Mouse (Mus musculus): ENCODE data around the gene Pomgnt2.

Pomgnt2 gene

DNA sequence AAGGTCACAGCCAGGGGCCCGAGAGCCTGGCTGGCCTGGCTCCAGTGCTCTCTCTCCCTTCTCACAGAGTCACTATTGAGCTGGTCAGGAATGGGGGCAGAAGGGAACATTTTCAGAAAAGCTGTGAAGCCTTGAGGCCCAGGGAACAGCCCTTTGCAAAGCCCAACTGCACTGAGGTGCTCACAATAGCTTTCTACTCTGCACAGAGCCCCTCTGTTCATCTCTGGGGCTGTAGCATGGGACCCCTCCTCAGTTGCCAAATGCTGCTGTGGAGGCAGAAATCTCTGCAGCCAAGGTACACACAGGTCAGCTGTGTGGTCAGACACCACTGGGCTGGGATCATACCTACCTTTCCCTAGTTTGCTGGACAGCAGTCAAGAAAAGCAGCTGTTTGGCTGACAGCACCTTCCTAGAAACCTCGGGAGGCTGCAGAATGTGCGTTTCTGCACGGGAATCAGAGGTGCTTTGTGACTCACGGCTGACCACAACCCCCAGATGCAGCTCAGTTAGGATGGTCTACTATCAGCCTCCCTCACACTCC lies 27.0 kb downstream of the Pomgnt2 start:
- no peak for DNase-seq (ENCODE audit: low spot score in 2 of 2)

DNA sequence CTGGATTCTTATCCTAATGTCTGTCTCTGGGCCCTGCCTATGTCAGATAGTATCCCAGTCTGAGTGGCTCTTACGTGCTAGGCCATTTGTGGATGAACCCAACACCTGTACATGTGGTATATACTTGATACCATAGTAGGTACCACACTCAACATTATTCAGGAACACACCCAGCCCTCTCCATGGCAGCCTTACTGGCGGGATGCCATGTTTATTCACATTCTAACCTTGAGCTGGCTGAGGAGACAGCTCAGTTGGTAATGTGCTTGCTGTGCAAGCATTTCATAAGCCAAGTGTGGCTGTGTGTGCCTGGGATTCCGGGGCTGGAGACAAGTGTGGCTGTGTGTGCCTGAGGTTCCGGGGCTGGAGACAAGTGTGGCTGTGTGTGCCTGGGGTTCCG lies 28.7 kb downstream of the Pomgnt2 start:
- DNase-seq (ENCODE audit: low spot score in 2 of 2) = no peak

DNA sequence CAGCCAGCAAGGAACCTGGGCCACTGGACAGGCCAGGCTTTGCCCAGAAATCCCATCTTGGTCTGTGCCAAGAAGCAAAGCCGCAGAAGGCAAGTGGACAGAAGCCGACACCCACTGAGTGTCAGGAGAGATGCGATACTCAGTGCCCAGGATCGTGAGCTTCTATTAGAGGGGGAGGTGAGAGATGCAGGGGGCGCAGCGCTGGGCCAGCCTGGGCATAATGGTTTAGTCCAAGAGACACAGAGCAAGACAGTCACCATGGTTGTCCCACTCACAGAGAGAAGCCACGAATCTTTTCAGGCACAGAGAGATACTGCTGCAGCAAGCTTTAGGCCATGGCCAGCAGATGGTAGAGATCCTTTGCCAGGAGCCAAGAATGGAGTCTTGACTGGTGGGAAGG lies 32.0 kb downstream of the Pomgnt2 start:
- DNase-seq (ENCODE audit: low spot score in 2 of 2) = no peak

DNA sequence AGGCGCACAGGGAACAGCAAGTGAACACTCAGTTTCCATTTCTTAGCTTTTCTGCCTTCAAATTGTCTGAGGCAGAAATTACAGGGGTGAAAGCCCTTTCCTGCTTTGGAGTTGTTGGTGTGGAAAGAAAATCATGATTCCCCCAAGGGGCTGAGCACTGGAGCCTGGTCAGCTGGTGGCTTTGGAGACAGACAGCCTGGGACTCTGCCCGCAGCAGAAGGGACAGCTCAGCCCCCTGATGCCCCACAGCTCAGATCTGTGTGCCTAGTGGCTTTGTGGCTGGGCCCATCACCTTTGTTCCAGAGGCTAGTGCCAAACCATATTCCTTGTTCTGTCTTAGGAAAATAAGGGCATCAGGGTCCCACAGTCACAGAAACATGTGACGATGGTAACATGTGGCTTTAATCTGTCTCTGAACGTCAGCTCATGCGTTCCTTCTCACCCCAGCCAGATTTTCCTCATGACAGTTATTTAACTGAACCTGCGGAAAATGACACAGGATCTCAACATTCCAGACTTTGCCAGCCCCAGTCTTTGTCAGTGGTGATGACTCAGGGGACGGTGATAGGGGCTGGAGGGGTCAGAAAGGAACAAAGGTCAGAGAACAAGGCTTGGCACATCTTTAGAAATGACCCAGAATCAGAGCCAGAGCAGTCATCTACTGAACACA lies 36.8 kb downstream of the Pomgnt2 start:
- DNase-seq (ENCODE audit: low spot score in 2 of 2) = peak; percentile 41 to 48

DNA sequence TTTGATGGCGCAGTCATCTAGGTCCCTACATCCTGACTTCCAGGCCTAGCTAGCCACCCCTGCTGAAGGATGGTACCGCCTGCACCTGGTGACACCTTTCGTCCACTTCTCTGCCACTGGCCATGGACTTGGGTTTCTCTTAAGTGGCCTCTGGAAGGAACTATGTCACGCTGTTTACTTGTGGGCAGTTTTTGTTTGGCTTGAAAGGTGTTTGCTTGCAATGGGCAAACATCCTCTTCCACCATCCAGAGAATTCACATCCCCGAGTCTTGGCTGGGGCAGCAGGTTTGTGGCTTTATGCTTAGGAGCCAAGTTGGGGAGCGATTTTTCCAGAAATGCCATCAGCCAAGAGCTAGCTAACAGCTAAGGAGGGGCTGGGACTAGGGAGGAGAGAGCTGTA lies 44.3 kb downstream of the Pomgnt2 start:
- DNase-seq (ENCODE audit: low spot score in 2 of 2) = no peak

DNA sequence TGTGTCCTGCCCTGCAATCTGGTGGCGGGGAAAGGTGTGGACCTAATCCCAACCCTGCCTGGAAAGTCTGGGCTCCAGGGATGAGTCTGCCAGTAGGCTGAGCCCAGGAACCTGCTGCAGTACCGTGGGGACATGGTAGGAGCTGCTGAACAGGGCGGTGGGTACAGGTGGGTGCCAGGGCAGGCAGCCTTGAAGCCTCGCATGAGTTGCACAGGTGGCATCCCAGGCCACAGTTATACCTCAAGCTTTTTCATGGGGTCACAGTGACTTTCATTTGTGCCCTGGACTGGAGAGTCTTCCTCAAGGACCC lies 45.8 kb downstream of the Pomgnt2 start:
- DNase-seq (ENCODE audit: low spot score in 2 of 2) = no peak

DNA sequence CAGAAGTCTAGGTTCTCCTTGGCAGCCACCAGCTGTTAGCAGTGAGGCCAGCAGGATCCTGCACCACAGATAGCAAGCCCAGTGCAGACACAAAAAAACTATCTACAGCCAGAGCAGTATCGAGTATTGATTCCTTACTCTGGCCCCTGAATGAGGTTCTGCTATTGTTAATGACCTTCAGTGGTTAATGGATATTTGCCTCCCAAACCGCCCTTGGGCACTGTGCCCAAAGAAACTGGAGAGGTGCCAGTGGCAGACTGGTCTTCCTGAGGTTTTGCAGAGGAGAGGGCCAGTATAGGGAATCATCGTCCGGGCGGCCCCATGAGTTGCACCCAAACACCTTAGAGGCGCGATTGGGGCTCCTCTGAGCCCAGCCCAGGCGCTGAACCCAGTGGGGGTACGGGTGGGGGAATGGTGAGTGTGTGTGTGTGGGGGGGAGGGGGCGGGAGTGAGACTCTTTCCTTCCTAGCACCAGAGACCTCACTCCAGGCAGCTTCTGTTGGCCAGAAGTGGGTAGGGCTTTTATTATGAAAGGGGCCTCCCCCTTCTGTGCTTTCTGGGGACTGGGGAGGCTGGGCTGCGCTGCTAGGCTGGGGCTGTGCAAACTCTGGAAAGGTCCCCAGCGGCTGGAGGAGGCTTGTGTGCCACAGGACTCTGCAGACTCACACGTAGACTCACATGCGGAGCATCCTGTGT lies 46.3 kb downstream of the Pomgnt2 start, which contains the start of gene Fam198a:
Gene Fam198a, plus strand, starts transcription at position 571 of the 696 bp plus-strand sequence.
- peak; percentile 71 to 75 for DNase-seq (ENCODE audit: low spot score in 2 of 2)

DNA sequence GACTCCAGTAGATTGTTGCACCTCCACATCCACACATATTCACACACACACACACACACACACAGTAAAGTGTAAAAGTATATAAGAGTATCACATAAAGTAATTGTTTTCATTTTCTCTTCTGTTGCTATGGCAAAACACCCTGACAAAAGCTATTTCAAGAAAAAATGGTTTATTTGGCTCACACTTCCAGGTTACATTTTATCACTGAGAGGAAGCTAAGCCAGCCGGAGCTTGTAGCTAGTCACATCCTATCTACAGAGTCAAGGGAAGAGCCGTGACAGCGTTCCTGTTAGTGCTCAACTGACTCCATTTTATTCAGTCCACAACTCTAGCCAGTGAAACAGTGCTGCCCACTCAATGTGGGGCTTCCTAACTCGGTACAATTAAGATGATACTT lies 48.5 kb downstream of the Pomgnt2 start:
- DNase-seq (ENCODE audit: low spot score in 2 of 2) = no peak

DNA sequence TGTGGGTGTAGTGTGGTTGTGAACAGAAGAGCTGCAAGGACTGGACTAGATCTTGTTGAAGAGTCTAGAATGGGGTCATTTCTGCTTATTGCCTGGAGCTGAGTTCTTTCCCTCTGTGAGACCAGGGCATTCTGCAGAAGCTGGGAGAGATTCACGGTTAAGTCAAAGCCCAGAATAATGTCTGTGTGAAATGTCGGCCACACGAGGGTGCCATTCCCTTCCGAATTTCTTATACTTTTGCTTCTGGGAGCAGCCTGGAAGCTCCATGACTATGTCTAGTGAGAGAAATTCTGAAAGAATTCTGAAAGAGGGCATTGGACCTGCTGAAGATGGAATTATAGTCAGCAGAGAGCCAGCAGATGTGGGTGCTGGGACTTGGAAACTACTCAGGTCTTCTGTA lies 49.1 kb downstream of the Pomgnt2 start:
- DNase-seq (ENCODE audit: low spot score in 2 of 2) = peak in 1 of 2 experiments; percentile 58

DNA sequence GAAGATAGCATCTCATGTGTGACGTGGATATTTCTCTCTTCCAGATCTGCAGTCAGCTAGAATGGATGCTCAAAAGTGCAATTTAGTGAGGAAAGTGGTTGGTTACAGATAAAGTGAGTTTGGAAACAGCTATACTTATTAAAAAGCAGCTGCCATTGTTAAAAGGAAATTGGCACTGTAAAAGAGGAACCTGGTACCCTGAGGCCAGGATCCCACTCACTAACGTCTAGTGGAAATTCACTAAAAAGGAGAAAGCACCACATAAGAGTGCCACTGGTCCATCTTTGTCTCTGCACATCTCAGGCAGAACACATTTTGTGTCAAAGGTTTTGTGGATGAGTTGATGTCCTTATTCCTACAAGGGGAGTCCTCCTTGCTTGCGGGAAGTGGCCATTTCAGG lies 53.3 kb downstream of the Pomgnt2 start:
- DNase-seq (ENCODE audit: low spot score in 2 of 2) = no peak

DNA sequence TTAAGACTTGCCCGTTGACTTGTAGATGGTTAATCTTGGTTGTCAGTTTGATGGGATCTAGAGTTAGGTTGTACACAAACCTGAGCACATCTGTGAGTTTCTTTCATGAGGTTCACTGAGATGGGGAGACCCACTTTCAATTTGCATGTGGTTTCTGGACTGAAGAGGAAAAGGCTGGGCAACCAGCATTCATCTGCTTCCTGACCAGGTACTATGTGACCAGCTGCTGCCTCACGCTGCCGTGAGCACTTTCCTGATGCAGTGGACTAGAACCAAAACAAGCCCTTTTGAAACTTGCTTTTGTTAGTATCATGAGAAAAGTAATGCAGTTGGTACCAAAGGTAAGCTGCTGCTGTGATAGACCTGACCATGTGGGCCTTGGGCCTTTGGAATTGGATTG lies 53.9 kb downstream of the Pomgnt2 start:
- DNase-seq (ENCODE audit: low spot score in 2 of 2) = no peak

DNA sequence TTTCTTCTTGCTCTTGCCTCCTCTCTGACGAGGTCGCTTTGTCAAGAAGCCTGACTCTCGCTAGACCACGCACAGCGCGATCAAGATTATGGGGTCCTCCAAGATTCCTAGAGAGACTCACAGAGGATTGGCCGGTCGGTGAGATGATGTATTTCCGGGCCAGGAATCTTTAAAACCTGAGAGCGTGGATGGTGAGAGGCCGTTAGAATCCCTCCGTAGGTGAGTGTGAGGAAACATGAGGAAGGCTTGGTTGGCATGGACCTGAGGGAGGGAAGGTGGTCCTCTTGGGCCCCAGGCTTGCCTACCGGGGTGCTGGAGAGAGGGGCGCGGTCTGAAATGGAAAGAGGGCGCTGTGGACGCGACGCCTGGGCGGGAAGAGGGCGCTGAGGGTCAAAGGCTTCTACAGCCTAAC lies 59.0 kb downstream of the Pomgnt2 start:
- DNase-seq (ENCODE audit: low spot score in 2 of 2) = no peak

DNA sequence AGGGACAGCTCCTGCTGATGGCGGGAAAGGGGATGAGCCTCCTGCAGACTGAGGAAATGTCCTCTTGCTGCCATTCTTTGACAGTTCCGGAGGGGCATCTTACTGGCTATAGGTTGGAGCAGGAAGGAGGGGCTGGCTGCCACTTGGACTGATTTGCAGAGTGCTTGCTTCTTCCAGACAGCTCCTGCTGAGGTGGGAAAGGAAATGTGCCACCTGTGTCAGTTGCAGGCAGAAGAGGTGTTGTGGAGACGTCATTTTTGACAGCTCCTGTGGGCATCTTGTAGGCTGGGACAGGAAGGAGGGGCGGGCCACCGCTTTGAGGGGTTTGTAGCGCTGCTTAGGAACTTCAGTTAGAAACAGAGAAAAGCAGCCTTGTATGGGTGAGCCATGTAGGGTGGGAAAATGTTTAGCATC lies 59.5 kb downstream of the Pomgnt2 start:
- no peak for DNase-seq (ENCODE audit: low spot score in 2 of 2)

DNA sequence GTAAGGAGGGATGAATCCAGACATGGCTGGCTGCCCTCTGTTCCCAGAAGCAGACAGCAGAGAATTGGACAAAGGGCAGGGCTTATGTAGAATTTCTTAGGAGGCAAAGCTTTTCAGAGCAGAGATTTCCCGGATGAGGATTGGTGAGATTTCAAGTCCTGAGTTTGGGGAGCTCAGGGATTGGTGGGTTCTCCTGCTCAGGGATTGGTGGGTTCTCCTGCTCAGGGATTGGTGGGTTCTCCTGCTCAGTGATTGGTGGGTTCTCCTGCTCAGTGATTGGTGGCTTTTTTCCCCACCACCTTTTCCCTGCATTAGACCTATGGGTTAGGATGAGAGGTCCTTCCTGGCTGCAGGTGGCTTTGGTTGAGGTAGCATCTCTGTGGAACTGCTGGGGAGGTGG lies 60.0 kb downstream of the Pomgnt2 start:
- DNase-seq (ENCODE audit: low spot score in 2 of 2) = no peak

DNA sequence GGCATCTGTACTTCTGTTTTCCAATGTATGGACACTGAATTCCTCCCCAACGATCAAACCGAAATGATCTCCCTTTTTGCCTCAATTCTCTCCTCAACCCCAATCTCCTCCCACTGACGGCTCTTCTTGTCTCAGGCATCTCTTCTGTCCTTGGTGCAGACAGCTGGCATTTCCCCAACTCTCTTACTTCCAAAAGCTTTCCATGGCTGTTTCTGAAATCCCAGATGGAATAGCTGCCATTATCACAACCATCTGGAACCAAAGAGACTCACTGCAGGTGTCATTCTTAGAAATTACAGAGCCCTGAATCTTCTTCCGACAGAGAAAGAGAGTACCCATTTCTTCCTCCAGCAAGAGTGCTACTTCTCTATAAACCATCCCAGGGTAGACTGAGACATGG lies 62.1 kb downstream of the Pomgnt2 start:
- no peak for DNase-seq (ENCODE audit: low spot score in 2 of 2)
